ENCODE assay signal across 9 mouse cellular contexts in the genomic region with DNA sequence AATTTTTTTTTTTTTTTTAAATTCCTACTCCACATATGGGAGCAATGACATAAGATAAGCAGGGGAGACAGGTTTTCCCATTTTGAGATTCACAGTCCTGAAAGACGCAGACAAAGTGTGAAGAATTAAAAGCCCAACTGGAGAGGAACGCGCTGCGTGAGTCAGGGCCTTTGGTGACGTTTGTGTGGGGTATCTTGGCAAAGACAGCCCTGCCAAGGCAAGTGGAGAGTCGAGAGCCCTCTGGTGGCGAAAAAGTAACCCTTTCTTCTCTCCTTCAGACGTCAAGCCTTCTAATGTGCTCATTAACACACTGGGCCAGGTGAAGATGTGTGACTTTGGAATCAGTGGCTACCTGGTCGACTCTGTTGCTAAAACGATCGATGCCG.
DNase-seq lines count a peak whose midpoint lies in the region; ATAC-seq and TF ChIP-seq lines count a peak whose summit lies in the region.
"Had no signal": no experiment of that assay in that cellular context is flagged by ENCODE, and none has a peak within 500 bp of the region (broad histone marks: within the 10 kb centered on the region; RNA-seq: fewer than 3 reads in every experiment).

No protein-coding gene starts in this region.

- WGBS in neural tube, embryonic 11.5 days, result 56% methylated on average over 12 of the region's 12 CpGs
- WGBS in neural tube, embryonic 15.5 days, result 59% methylated on average over 12 of the region's 12 CpGs
- 44% methylated on average over 12 of the region's 12 CpGs for WGBS in forebrain, embryonic 14.5 days
- 61% methylated on average over 12 of the region's 12 CpGs for WGBS in kidney, embryonic 15.5 days
- WGBS in liver, adult 2 months, result 51% methylated on average over 12 of the region's 12 CpGs

- H3K9me3 ChIP-seq in neural tube, embryonic 11.5 days (ENCODE audit: control insufficient read depth, low read length), result no peaks in the 10 kb centered on the region
- H3K9me3 ChIP-seq in neural tube, embryonic 15.5 days (replicated peaks), result no peaks in the 10 kb centered on the region
- H3K9me3 ChIP-seq in forebrain, embryonic 14.5 days (replicated peaks; ENCODE audit: control insufficient read depth, low read length), result no peaks in the 10 kb centered on the region
- H3K9me3 ChIP-seq in kidney, embryonic 15.5 days (replicated peaks), result no peaks in the 10 kb centered on the region; the same call in 1 of the 2 replicates
- H3K9me3 ChIP-seq: neural tube, embryonic 13.5 days had no signal

- H3K79me2 ChIP-seq in liver, adult 2 months (ENCODE audit: control insufficient read depth, insufficient read depth, low read length), result no peaks in the 10 kb centered on the region

- H3K4me3 ChIP-seq in neural tube, embryonic 11.5 days (ENCODE audit: low read depth, low read length), result no peak overlapping the region
- H3K4me3 ChIP-seq in neural tube, embryonic 15.5 days (replicated peaks), result no peak overlapping the region
- no peak overlapping the region for H3K4me3 ChIP-seq in forebrain, embryonic 14.5 days (ENCODE audit: low read depth, low read length)
- no peak overlapping the region for H3K4me3 ChIP-seq in kidney, embryonic 15.5 days (replicated peaks)
- H3K4me3 ChIP-seq in liver, adult 2 months (ENCODE audit: insufficient read depth, low read depth, low read length), result no peak overlapping the region
- H3K4me3 ChIP-seq: neural tube, embryonic 13.5 days had no signal

- peak; percentile 44 for DNase-seq in neural tube, embryonic 11.5 days (ENCODE audit: low spot score)
- peak; percentile 38 for DNase-seq in adrenal gland, adult 8-10 months
- peak; percentile 81 for DNase-seq in forebrain, embryonic 14.5 days (ENCODE audit: low spot score)
- DNase-seq in liver, adult 2 months (ENCODE audit: extremely low read depth, low read depth, low spot score), result peak; percentile 62
- DNase-seq in right cerebral cortex, adult 2 months (ENCODE audit: low spot score in 2 of 2), result peak; percentile 79 to 82
- DNase-seq in adipocyte (ENCODE audit: low spot score), result no peak

- H3K4me2 ChIP-seq in neural tube, embryonic 11.5 days (ENCODE audit: low read depth), result no peak overlapping the region
- H3K4me2 ChIP-seq in neural tube, embryonic 15.5 days, result no peak overlapping the region
- H3K4me2 ChIP-seq in forebrain, embryonic 14.5 days (ENCODE audit: low read length), result no peak overlapping the region
- H3K4me2 ChIP-seq in kidney, embryonic 15.5 days, result no peak overlapping the region
- H3K4me2 ChIP-seq: neural tube, embryonic 13.5 days had no signal

- no peak for TF ChIP-seq POLR2A in liver, adult 2 months (IDR thresholded peaks at IDR 0.05; ENCODE audit: extremely low read depth, insufficient read depth, low read length)

- peak; percentile 76 for TF ChIP-seq CTCF in liver, adult 2 months (IDR thresholded peaks at IDR 0.05; ENCODE audit: low read depth, low read length)

- no peak overlapping the region for H3K27ac ChIP-seq in neural tube, embryonic 11.5 days (ENCODE audit: low read depth, low read length)
- no peak overlapping the region for H3K27ac ChIP-seq in neural tube, embryonic 15.5 days (replicated peaks)
- no peak overlapping the region for H3K27ac ChIP-seq in forebrain, embryonic 14.5 days (ENCODE audit: low read depth, low read length)
- H3K27ac ChIP-seq in kidney, embryonic 15.5 days, result no peak overlapping the region
- H3K27ac ChIP-seq in liver, adult 2 months (replicated peaks; ENCODE audit: insufficient read depth, low read depth, low read length), result peak overlapping the region; percentile 44
- H3K27ac ChIP-seq: neural tube, embryonic 13.5 days had no signal

- H3K4me1 ChIP-seq in neural tube, embryonic 11.5 days (ENCODE audit: control insufficient read depth, insufficient read depth, low read length), result no peaks in the 10 kb centered on the region
- peaks cover 9% of the 10 kb centered on the region; the same call in 1 of the 2 replicates for H3K4me1 ChIP-seq in neural tube, embryonic 15.5 days
- H3K4me1 ChIP-seq in forebrain, embryonic 14.5 days (ENCODE audit: control insufficient read depth, insufficient read depth, low read length), result no peaks in the 10 kb centered on the region
- H3K4me1 ChIP-seq in kidney, embryonic 15.5 days, result no peaks in the 10 kb centered on the region
- H3K4me1 ChIP-seq in liver, adult 2 months (ENCODE audit: control insufficient read depth, insufficient read depth, low read length), result peaks cover 8% of the 10 kb centered on the region

- H3K36me3 ChIP-seq in neural tube, embryonic 11.5 days (ENCODE audit: control insufficient read depth, insufficient read depth, low read length), result peaks cover 11% of the 10 kb centered on the region
- peaks cover 40% of the 10 kb centered on the region for H3K36me3 ChIP-seq in neural tube, embryonic 15.5 days
- peaks cover 69% of the 10 kb centered on the region for H3K36me3 ChIP-seq in forebrain, embryonic 14.5 days (ENCODE audit: control insufficient read depth, insufficient read depth, low read length)
- peaks cover 75% of the 10 kb centered on the region for H3K36me3 ChIP-seq in kidney, embryonic 15.5 days
- peaks cover 42% of the 10 kb centered on the region for H3K36me3 ChIP-seq in liver, adult 2 months (ENCODE audit: control insufficient read depth, insufficient read depth, low read length)

- no peak for ATAC-seq in neural tube, embryonic 11.5 days (ENCODE audit: insufficient read depth, low FRiP score, low TSS enrichment)
- ATAC-seq in neural tube, embryonic 15.5 days (ENCODE audit: low FRiP score), result no peak
- peak; percentile 45 for ATAC-seq in forebrain, embryonic 14.5 days
- 0 out of 2 replicates have a peak, but pooled peaks have one; percentile 44 for ATAC-seq in kidney, embryonic 15.5 days (replicated peaks; ENCODE audit: low FRiP score)

- no peaks in the 10 kb centered on the region for H3K27me3 ChIP-seq in neural tube, embryonic 11.5 days (ENCODE audit: control insufficient read depth, insufficient read depth, low read length)
- no peaks in the 10 kb centered on the region for H3K27me3 ChIP-seq in neural tube, embryonic 15.5 days (replicated peaks)
- no peaks in the 10 kb centered on the region for H3K27me3 ChIP-seq in forebrain, embryonic 14.5 days (replicated peaks; ENCODE audit: control insufficient read depth, insufficient read depth, low read length)
- no peaks in the 10 kb centered on the region for H3K27me3 ChIP-seq in kidney, embryonic 15.5 days
- H3K27me3 ChIP-seq in liver, adult 2 months (ENCODE audit: control insufficient read depth, insufficient read depth, low read length), result no peaks in the 10 kb centered on the region
- H3K27me3 ChIP-seq: neural tube, embryonic 13.5 days had no signal

- no peak overlapping the region for H3K9ac ChIP-seq in neural tube, embryonic 11.5 days (ENCODE audit: low read length)
- H3K9ac ChIP-seq in neural tube, embryonic 15.5 days (replicated peaks), result no peak overlapping the region
- H3K9ac ChIP-seq in forebrain, embryonic 14.5 days (ENCODE audit: low read length), result no peak overlapping the region
- no peak overlapping the region for H3K9ac ChIP-seq in kidney, embryonic 15.5 days
- H3K9ac ChIP-seq in liver, adult 2 months (ENCODE audit: low read depth, low read length), result no peak overlapping the region
- H3K9ac ChIP-seq: neural tube, embryonic 13.5 days had no signal

Comparison
In these comparisons a context has a peak if more than half of its experiments do, and no peak if none do; other contexts are left out.
1. ATAC-seq: peak in forebrain, embryonic 14.5 days (single experiment) and kidney, embryonic 15.5 days (single experiment); none in neural tube, embryonic 11.5 days (single experiment) and neural tube, embryonic 15.5 days (single experiment).